Mouse (Mus musculus) megakaryocyte progenitor cell, adult 5-6 weeks (primary cell): ENCODE results near the gene Daam1. TPM values are rescaled to one million over a fixed set of nuclear protein-coding genes. Genes with fewer than 3 reads are reported as not detected.

ENCODE experiments used
- ATAC-seq: replicated peaks from 2 replicates; pipeline ENCODE4 v1.8.0; 2016; ENCODE audit warnings: mild to moderate bottlenecking, moderate TSS enrichment, inconsistent platforms; ENCODE audit not compliant: poor library complexity
- total RNA-seq, 2 experiments: library from RNA; stranded (forward) in 1 of 2; stranded (reverse) in 1 of 2; fragments of 157-497, 149-512 nt in 1 of 2; fragments of 200-1000 nt in 1 of 2; gene quantifications; 2 replicates each; pipeline versions ENCODE4 v1.2.3 to v1.2.4; 2015 to 2017

The Daam1 gene
- total RNA-seq, 2 experiments from 2014 or later = 17.5 to 17.9 TPM

- ATAC-seq = no peak
Observed at GRCm38 (mm10) chr12:71989596-71989995, 158.7 kb downstream of the Daam1 start.

GRCm38 (mm10) chr12:71992599-71993210, 161.8 kb downstream of the Daam1 start:
- no peak for ATAC-seq

- ATAC-seq = no peak
Observed at GRCm38 (mm10) chr12:71995831-71996230, 165.0 kb downstream of the Daam1 start.

- no peak for ATAC-seq
Observed at GRCm38 (mm10) chr12:71996920-71997319, 166.0 kb downstream of the Daam1 start.

GRCm38 (mm10) chr12:71997364-71997763, 166.5 kb downstream of the Daam1 start:
- ATAC-seq = no peak

- peak; percentile 81 for ATAC-seq
Observed at GRCm38 (mm10) chr12:71998653-71999052, 167.8 kb downstream of the Daam1 start.

GRCm38 (mm10) chr12:71999671-72000070, 168.8 kb downstream of the Daam1 start:
- no peak for ATAC-seq

GRCm38 (mm10) chr12:72001811-72002210, 170.9 kb downstream of the Daam1 start:
- ATAC-seq = no peak

- ATAC-seq = no peak
Observed at GRCm38 (mm10) chr12:72005307-72005706, 174.4 kb downstream of the Daam1 start.

GRCm38 (mm10) chr12:72007656-72008055, 176.8 kb downstream of the Daam1 start:
- ATAC-seq = no peak

GRCm38 (mm10) chr12:72009051-72009902, 178.4 kb downstream of the Daam1 start:
- 0 out of 2 replicates have a peak, but pooled peaks have one; percentile 20 for ATAC-seq

GRCm38 (mm10) chr12:72011404-72011803, 180.5 kb downstream of the Daam1 start:
- ATAC-seq = no peak

GRCm38 (mm10) chr12:72012126-72012525, 181.2 kb downstream of the Daam1 start:
- no peak for ATAC-seq

GRCm38 (mm10) chr12:72013711-72014354, 183.0 kb downstream of the Daam1 start:
- ATAC-seq = no peak

GRCm38 (mm10) chr12:72014355-72014776, 183.5 kb downstream of the Daam1 start:
- ATAC-seq = peak; percentile 80

GRCm38 (mm10) chr12:72015296-72015695, 184.4 kb downstream of the Daam1 start:
- ATAC-seq = no peak

GRCm38 (mm10) chr12:72020285-72020684, 189.4 kb downstream of the Daam1 start:
- ATAC-seq = no peak

- ATAC-seq = no peak
Observed at GRCm38 (mm10) chr12:72021543-72021942, 190.7 kb downstream of the Daam1 start.

GRCm38 (mm10) chr12:72022790-72023189, 191.9 kb downstream of the Daam1 start:
- peak; percentile 83 for ATAC-seq

GRCm38 (mm10) chr12:72023572-72023971, 192.7 kb downstream of the Daam1 start:
- no peak for ATAC-seq

- no peak for ATAC-seq
Observed at GRCm38 (mm10) chr12:72025275-72025795, 194.5 kb downstream of the Daam1 start.
